Mouse (Mus musculus): ENCODE results near the gene Rara. TPM values are rescaled to one million over a fixed set of nuclear protein-coding genes. Genes with fewer than 3 reads are reported as not detected.
A peak's percentile ranks its signal among the peaks of the same experiment; 100 is the strongest.

Gene Rara
- polyA plus RNA-seq, 1 experiment from 2014 or later = 33.4 TPM

GRCm38 (mm10) chr11:98939084-98939952, 11.7 kb downstream of the Rara start:
- 24% methylated on average over 15 of the region's 15 CpGs for WGBS
- no peak for ATAC-seq (ENCODE audit: insufficient number of reproducible peaks, insufficient read depth, low FRiP score, low read depth)
- H3K27ac ChIP-seq (replicated peaks in 1 of 2; ENCODE audit: control insufficient read depth in 1 of 2, insufficient read depth in 1 of 2, low read depth in 2 of 2, low read length in 2 of 2) = peak overlapping the region; percentile 54 to 100; a peak in 2 of 4 replicates

GRCm38 (mm10) chr11:98939953-98940641, 12.5 kb downstream of the Rara start:
- Histone ChIP-seq H3K36me3 (ENCODE audit: control insufficient read depth, insufficient read depth, low read length) (0 out of 2 replicates have a peak, but pooled peaks cover 3% of the 10 kb centered on the region), H3K4me3 (ENCODE audit: control insufficient read depth in 1 of 2, insufficient read depth in 1 of 2, low read depth in 1 of 2, low read length in 2 of 2) (peak overlapping the region; percentile 4 to 86; a peak in 2 of 4 replicates), H3K27me3 (ENCODE audit: control insufficient read depth, insufficient read depth, low read length) (no peaks in the 10 kb centered on the region), H3K9me3 (ENCODE audit: control insufficient read depth, low read length) (no peaks in the 10 kb centered on the region), H3K27ac (replicated peaks in 1 of 2; ENCODE audit: control insufficient read depth in 1 of 2, insufficient read depth in 1 of 2, low read depth in 2 of 2, low read length in 2 of 2) (peak overlapping the region; percentile 54 to 100), H3K4me2 (ENCODE audit: low read length) (peak overlapping the region; percentile 72), H3K4me1 (ENCODE audit: control insufficient read depth in 2 of 2, insufficient read depth in 2 of 2, low read length in 2 of 2) (peaks cover 77 to 79% of the 10 kb centered on the region in 2 experiments), H3K9ac (ENCODE audit: low read length) (peak overlapping the region; percentile 95)
- WGBS = 34% methylated on average over 11 of the region's 11 CpGs
- ATAC-seq (ENCODE audit: insufficient number of reproducible peaks, insufficient read depth, low FRiP score, low read depth) = no peak

More at GRCm38 (mm10) chr11:98939084-98939952, 11.7 kb downstream of the Rara start:
- Histone ChIP-seq H3K4me2 (ENCODE audit: low read length) (peak overlapping the region; percentile 72), H3K4me3 (ENCODE audit: control insufficient read depth in 1 of 2, insufficient read depth in 1 of 2, low read depth in 1 of 2, low read length in 2 of 2) (peak overlapping the region; percentile 86 to 87), H3K9me3 (ENCODE audit: control insufficient read depth, low read length) (no peaks in the 10 kb centered on the region), H3K9ac (ENCODE audit: low read length) (peak overlapping the region; percentile 95), H3K36me3 (ENCODE audit: control insufficient read depth, insufficient read depth, low read length) (0 out of 2 replicates have a peak, but pooled peaks cover 4% of the 10 kb centered on the region), H3K4me1 (ENCODE audit: control insufficient read depth in 2 of 2, insufficient read depth in 2 of 2, low read length in 2 of 2) (peaks cover 70 to 71% of the 10 kb centered on the region in 2 experiments), H3K27me3 (ENCODE audit: control insufficient read depth, insufficient read depth, low read length) (no peaks in the 10 kb centered on the region)

GRCm38 (mm10) chr11:98940776-98941175, 13.2 kb downstream of the Rara start:
- H3K4me2 ChIP-seq (ENCODE audit: low read length) = peak overlapping the region; percentile 72
- no peaks in the 10 kb centered on the region for H3K27me3 ChIP-seq (ENCODE audit: control insufficient read depth, insufficient read depth, low read length)
- ATAC-seq (ENCODE audit: insufficient number of reproducible peaks, insufficient read depth, low FRiP score, low read depth) = no peak
- WGBS = 25% methylated on average over 3 of the region's 3 CpGs
- peak overlapping the region; percentile 95 for H3K9ac ChIP-seq (ENCODE audit: low read length)
- H3K4me3 ChIP-seq (ENCODE audit: control insufficient read depth in 1 of 2, insufficient read depth in 1 of 2, low read depth in 1 of 2, low read length in 2 of 2) = peak overlapping the region; percentile 44 to 51; a peak in 3 of 4 replicates
- no peaks in the 10 kb centered on the region for H3K9me3 ChIP-seq (ENCODE audit: control insufficient read depth, low read length)
- peaks cover 81 to 86% of the 10 kb centered on the region in 2 experiments for H3K4me1 ChIP-seq (ENCODE audit: control insufficient read depth in 2 of 2, insufficient read depth in 2 of 2, low read length in 2 of 2)
- H3K27ac ChIP-seq (replicated peaks in 1 of 2; ENCODE audit: control insufficient read depth in 1 of 2, insufficient read depth in 1 of 2, low read depth in 2 of 2, low read length in 2 of 2) = peak overlapping the region; percentile 100
- no peaks in the 10 kb centered on the region for H3K36me3 ChIP-seq (ENCODE audit: control insufficient read depth, insufficient read depth, low read length)

- Histone ChIP-seq H3K27me3 (ENCODE audit: control insufficient read depth, insufficient read depth, low read length) (no peaks in the 10 kb centered on the region), H3K4me1 (ENCODE audit: control insufficient read depth in 2 of 2, insufficient read depth in 2 of 2, low read length in 2 of 2) (peaks cover 81 to 84% of the 10 kb centered on the region in 2 experiments), H3K36me3 (ENCODE audit: control insufficient read depth, insufficient read depth, low read length) (no peaks in the 10 kb centered on the region), H3K9ac (ENCODE audit: low read length) (peak overlapping the region; percentile 95), H3K4me3 (ENCODE audit: control insufficient read depth in 1 of 2, insufficient read depth in 1 of 2, low read depth in 1 of 2, low read length in 2 of 2) (peak overlapping the region; percentile 44 to 51), H3K4me2 (ENCODE audit: low read length) (peak overlapping the region; percentile 72), H3K27ac (replicated peaks in 1 of 2; ENCODE audit: control insufficient read depth in 1 of 2, insufficient read depth in 1 of 2, low read depth in 2 of 2, low read length in 2 of 2) (peak overlapping the region; percentile 100), H3K9me3 (ENCODE audit: control insufficient read depth, low read length) (no peaks in the 10 kb centered on the region)
- no peak for ATAC-seq (ENCODE audit: insufficient number of reproducible peaks, insufficient read depth, low FRiP score, low read depth)
- WGBS = 1% methylated on average over 12 of the region's 12 CpGs
These were observed 13.8 kb downstream of the Rara start for GRCm38 (mm10) chr11:98941341-98941825.

- no peaks in the 10 kb centered on the region for H3K36me3 ChIP-seq (ENCODE audit: control insufficient read depth, insufficient read depth, low read length)
These were observed 14.4 kb downstream of the Rara start for GRCm38 (mm10) chr11:98941826-98942550.

GRCm38 (mm10) chr11:98942555-98942922, 14.9 kb downstream of the Rara start:
- Histone ChIP-seq H3K9ac (ENCODE audit: low read length) (peak overlapping the region; percentile 95), H3K36me3 (ENCODE audit: control insufficient read depth, insufficient read depth, low read length) (no peaks in the 10 kb centered on the region), H3K4me1 (ENCODE audit: control insufficient read depth in 2 of 2, insufficient read depth in 2 of 2, low read length in 2 of 2) (peaks cover 83 to 86% of the 10 kb centered on the region in 2 experiments), H3K27me3 (ENCODE audit: control insufficient read depth, insufficient read depth, low read length) (no peaks in the 10 kb centered on the region), H3K4me3 (ENCODE audit: control insufficient read depth in 1 of 2, insufficient read depth in 1 of 2, low read depth in 1 of 2, low read length in 2 of 2) (peak overlapping the region; percentile 44 to 51), H3K9me3 (ENCODE audit: control insufficient read depth, low read length) (no peaks in the 10 kb centered on the region), H3K27ac (replicated peaks in 1 of 2; ENCODE audit: control insufficient read depth in 1 of 2, insufficient read depth in 1 of 2, low read depth in 2 of 2, low read length in 2 of 2) (peak overlapping the region; percentile 100), H3K4me2 (ENCODE audit: low read length) (peak overlapping the region; percentile 72)
- ATAC-seq (ENCODE audit: insufficient number of reproducible peaks, insufficient read depth, low FRiP score, low read depth) = no peak
- 34% methylated on average over 3 of the region's 3 CpGs for WGBS

More at GRCm38 (mm10) chr11:98941826-98942550, 14.4 kb downstream of the Rara start:
- 5% methylated on average over 15 of the region's 15 CpGs for WGBS
- Histone ChIP-seq H3K4me3 (ENCODE audit: control insufficient read depth in 1 of 2, insufficient read depth in 1 of 2, low read depth in 1 of 2, low read length in 2 of 2) (peak overlapping the region; percentile 44 to 51), H3K9ac (ENCODE audit: low read length) (peak overlapping the region; percentile 95), H3K9me3 (ENCODE audit: control insufficient read depth, low read length) (no peaks in the 10 kb centered on the region), H3K4me1 (ENCODE audit: control insufficient read depth in 2 of 2, insufficient read depth in 2 of 2, low read length in 2 of 2) (peaks cover 78 to 80% of the 10 kb centered on the region in 2 experiments), H3K27me3 (ENCODE audit: control insufficient read depth, insufficient read depth, low read length) (no peaks in the 10 kb centered on the region), H3K4me2 (ENCODE audit: low read length) (peak overlapping the region; percentile 72), H3K27ac (replicated peaks in 1 of 2; ENCODE audit: control insufficient read depth in 1 of 2, insufficient read depth in 1 of 2, low read depth in 2 of 2, low read length in 2 of 2) (peak overlapping the region; percentile 100)
- 0 out of 2 replicates have a peak, but pooled peaks have one; percentile 16 for ATAC-seq (ENCODE audit: insufficient number of reproducible peaks, insufficient read depth, low FRiP score, low read depth)
